Mouse (Mus musculus) lung, embryonic 14.5 days (tissue): Measurements from ENCODE around the gene Cytl1. TPM values are rescaled to one million over a fixed set of nuclear protein-coding genes. Genes with fewer than 3 reads are reported as not detected.

Experiments
- ATAC-seq: fragments of 200-750 bp; cut with Nextera tagmentation; 2 replicates; pipeline ENCODE4 v1.8.0; 2017; ENCODE audit warnings: mild to moderate bottlenecking, moderate TSS enrichment, moderate library complexity; ENCODE audit not compliant: insufficient read depth
- DNase-seq: peaks from one replicate; pipeline ENCODE4 v3.0.0-alpha.2; 2015
- H3K27ac ChIP-seq: fragments of 300-500 bp; sonication (generic); 2 replicates; pipeline ENCODE4 v1.5.1; 2014; ENCODE audit warnings: low read depth, mild to moderate bottlenecking, moderate library complexity
- H3K27me3 ChIP-seq: fragments of 300-500 bp; sonication (generic); 2 replicates; pipeline ENCODE4 v1.6.1; 2014; ENCODE audit warnings: low read length, control low read depth; ENCODE audit not compliant: insufficient read depth
- H3K36me3 ChIP-seq: fragments of 300-500 bp; sonication (generic); 2 replicates; pipeline ENCODE4 v1.6.1; 2014; ENCODE audit warnings: control low read depth; ENCODE audit not compliant: insufficient read depth
- H3K4me1 ChIP-seq: fragments of 300-500 bp; sonication (generic); 2 replicates; pipeline ENCODE4 v1.6.1; 2014; ENCODE audit warnings: antibody characterized with exemption, control low read depth; ENCODE audit not compliant: insufficient read depth
- H3K4me2 ChIP-seq: fragments of 300-500 bp; sonication (generic); 2 replicates; pipeline ENCODE4 v1.6.1; 2014; ENCODE audit warnings: mild to moderate bottlenecking
- H3K4me3 ChIP-seq: fragments of 300-500 bp; sonication (generic); 2 replicates; pipeline ENCODE4 v1.5.1; 2014; ENCODE audit warnings: low read depth, low read length
- H3K9ac ChIP-seq: fragments of 300-500 bp; sonication (generic); 2 replicates; pipeline ENCODE4 v1.6.1; 2014
- H3K9me3 ChIP-seq: fragments of 300-500 bp; sonication (generic); 2 replicates; pipeline ENCODE4 v1.6.1; 2016; ENCODE audit warnings: low read depth, low read length, control low read depth
- CTCF ChIP-seq: IDR thresholded peaks from 2 replicates; pipeline ENCODE4 v1.5.1; 2016; ENCODE audit warnings: antibody characterized with exemption, low read depth
- whole genome bisulfite sequencing: fragments of 180-500 bp; shearing (Covaris S2); extraction: QIAGEN DNeasy Blood & Tissue Kit; methylation state at CpG from one replicate; pipeline ENCODE4 v1.1.7; 2014; 5-methylcytosine and 5-hydroxymethylcytosine counted together
- polyA plus RNA-seq: library from polyadenylated mRNA; unstranded; fragments of >200 nt; fragmentation: Nextera tagmentation; extraction: Ambion mirVana; gene quantifications from 2 replicates; pipeline ENCODE4 v1.2.1, GENCODE M21; 2014

Cytl1 gene
- 29.2 and 31.5 TPM in 2 replicates for polyA plus RNA-seq

DNA sequence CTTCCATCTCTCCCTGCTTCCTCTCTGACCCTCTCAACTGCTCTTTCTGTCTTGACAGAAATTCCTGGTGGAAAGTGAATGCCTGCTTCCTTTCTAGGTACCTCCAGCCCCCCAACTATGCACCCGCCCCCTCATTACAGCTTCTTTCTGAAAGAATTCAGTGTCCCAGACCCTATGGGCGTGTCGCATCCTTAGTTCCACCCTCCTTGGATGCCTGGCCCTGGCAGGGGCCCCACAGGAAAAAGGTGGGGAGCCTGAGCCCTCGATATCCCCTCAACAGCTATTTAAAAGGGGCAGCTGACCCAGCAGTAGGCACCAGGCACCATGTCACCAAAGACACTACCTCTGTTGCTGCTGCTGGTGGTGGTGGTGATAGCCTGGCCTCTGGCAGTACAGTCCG is at the start of gene Cytl1:
Gene Cytl1, plus strand, starts transcription at position 296 of the 400 bp plus-strand sequence.
- Histone ChIP-seq H3K36me3 (no peaks in the 10 kb centered on the region), H3K27me3 (no peaks in the 10 kb centered on the region), H3K27ac (no peak within 1 kb of the TSS), H3K9me3 (no peaks in the 10 kb centered on the region), H3K4me3 (no peak within 1 kb of the TSS), H3K4me1 (no peaks in the 10 kb centered on the region), H3K9ac (no peak within 1 kb of the TSS), H3K4me2 (0 out of 2 replicates have a peak within 1 kb of the TSS, but pooled peaks have one; percentile 18)
- 28% methylated on average over 5 of the region's 5 CpGs for WGBS
- no peak for TF ChIP-seq CTCF
- DNase-seq (peak; percentile 21), ATAC-seq (no peak)

DNA sequence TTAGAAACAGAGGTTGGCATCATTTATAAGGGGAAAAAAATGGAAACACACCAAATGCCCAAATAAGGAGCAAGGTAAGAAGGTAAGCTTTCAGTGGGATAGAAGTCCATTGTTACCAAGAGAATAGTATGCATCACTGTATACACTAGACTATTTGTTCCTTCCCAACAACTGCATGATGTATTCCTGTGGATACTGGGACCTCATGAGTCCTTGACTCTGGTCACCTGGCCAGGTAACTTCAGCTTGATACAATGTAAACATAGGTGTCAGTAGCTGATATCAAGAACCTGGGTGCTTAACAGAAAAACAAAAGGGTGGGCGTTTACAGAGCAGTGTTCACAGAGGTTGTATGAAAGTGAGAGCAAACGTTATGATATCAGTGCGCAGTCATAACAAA is 42.6 kb upstream of the Cytl1 start:
- Histone ChIP-seq H3K4me3 (no peak overlapping the region), H3K27ac (no peak overlapping the region), H3K27me3 (no peaks in the 10 kb centered on the region), H3K9me3 (no peaks in the 10 kb centered on the region), H3K36me3 (no peaks in the 10 kb centered on the region), H3K4me1 (no peaks in the 10 kb centered on the region), H3K4me2 (no peak overlapping the region), H3K9ac (no peak overlapping the region)
- no peak for TF ChIP-seq CTCF
- ATAC-seq (no peak), DNase-seq (no peak)
- WGBS: 63% methylated on average over 3 of the region's 3 CpGs

DNA sequence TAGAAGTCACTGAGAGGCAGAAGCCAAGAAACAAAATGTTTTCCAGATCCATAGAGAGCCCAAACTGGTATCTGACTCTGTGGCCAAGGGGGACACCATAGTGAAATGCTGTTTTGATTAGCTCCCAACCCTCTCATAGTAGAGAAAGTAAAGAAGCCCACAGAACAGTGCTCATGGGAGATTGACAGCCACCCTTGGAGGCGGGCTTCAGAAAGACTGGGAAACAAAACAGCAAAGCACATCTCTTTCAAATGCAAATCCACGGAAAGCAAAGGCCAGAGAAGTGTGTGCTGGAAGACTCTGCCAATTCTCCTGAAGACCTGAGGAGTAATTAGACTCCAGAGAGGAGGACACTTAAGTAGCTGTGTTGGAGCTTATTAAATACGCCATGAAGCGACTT is 39.5 kb upstream of the Cytl1 start:
- Histone ChIP-seq H3K9ac (no peak overlapping the region), H3K4me2 (no peak overlapping the region), H3K27me3 (no peaks in the 10 kb centered on the region), H3K36me3 (no peaks in the 10 kb centered on the region), H3K9me3 (no peaks in the 10 kb centered on the region), H3K4me1 (no peaks in the 10 kb centered on the region), H3K4me3 (no peak overlapping the region), H3K27ac (no peak overlapping the region)
- DNase-seq (no peak), ATAC-seq (no peak)
- no peak for TF ChIP-seq CTCF
- WGBS: 50% methylated on average over 4 of the region's 4 CpGs

DNA sequence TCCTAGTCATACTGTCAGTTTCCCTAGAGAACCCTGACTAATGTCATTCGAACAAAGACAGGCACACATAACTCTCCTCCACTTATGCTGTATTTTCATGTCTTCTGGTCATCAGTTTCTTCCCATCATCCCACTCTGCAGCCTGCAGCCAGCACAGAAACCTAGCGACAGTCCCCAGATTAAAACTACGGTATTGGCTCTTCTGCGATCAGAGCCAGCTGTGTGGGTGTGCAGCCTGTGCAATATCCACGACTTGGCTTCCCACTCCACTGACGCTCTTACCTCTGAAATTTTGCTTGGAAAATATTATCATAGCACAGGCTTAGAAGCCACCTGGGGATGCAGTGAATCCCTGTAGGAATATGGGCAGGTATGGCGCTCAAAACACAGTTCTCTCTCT is 38.0 kb upstream of the Cytl1 start:
- no peaks in the 10 kb centered on the region for H3K4me1 ChIP-seq
- H3K9me3 ChIP-seq: no peaks in the 10 kb centered on the region
- no peak for TF ChIP-seq CTCF
- no peaks in the 10 kb centered on the region for H3K27me3 ChIP-seq
- no peak overlapping the region for H3K9ac ChIP-seq
- H3K4me3 ChIP-seq: no peak overlapping the region
- 80% methylated on average over 7 of the region's 7 CpGs for WGBS
- H3K4me2 ChIP-seq: no peak overlapping the region
- no peak overlapping the region for H3K27ac ChIP-seq
- H3K36me3 ChIP-seq: no peaks in the 10 kb centered on the region
- ATAC-seq (no peak), DNase-seq (no peak)

DNA sequence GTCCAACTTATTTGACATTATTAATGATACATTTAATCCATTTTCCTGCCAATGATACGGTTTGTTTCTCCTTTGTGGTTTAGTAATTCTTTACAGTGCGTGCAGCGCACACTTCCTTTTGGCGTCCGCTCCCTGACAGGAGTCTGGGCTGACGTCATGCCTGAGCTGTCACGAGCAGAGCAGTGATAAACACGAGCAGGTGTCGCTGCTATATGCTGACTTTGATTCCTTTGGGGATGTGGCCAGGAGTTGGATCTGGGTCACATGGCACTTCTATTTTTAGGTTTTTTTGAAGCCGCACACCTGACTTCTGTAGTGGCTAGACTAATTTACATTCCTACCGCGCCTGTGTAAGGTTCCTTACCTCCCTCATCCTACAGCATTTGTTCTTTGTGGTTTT is 35.6 kb upstream of the Cytl1 start:
- Histone ChIP-seq H3K9me3 (no peaks in the 10 kb centered on the region), H3K36me3 (no peaks in the 10 kb centered on the region), H3K9ac (no peak overlapping the region), H3K4me2 (no peak overlapping the region), H3K4me3 (no peak overlapping the region), H3K27me3 (no peaks in the 10 kb centered on the region), H3K27ac (no peak overlapping the region), H3K4me1 (no peaks in the 10 kb centered on the region)
- 56% methylated on average over 12 of the region's 12 CpGs for WGBS
- no peak for TF ChIP-seq CTCF
- ATAC-seq (no peak), DNase-seq (no peak)

DNA sequence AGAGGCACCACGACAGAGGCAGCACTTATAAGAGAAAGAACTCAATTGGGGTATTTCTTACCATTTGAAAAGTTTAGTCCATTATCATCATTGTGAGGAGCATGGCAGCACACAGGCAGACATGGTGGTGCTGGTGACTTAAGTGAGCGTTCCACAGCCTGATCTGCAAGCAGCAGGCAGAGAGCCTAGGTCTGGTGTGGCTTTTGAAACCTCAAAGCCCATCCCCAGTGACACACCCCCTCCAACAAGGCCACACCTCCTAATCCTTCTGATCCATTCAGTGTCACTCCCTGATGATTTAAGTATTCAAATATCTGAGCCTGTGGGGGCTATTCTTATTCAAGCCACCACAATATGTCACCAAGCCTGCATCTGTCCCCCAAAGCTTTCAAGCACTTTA is 30.4 kb upstream of the Cytl1 start:
- no peaks in the 10 kb centered on the region for H3K27me3 ChIP-seq
- no peak overlapping the region for H3K9ac ChIP-seq
- H3K36me3 ChIP-seq: no peaks in the 10 kb centered on the region
- ATAC-seq (no peak), DNase-seq (no peak)
- no peak for TF ChIP-seq CTCF
- H3K4me2 ChIP-seq: no peak overlapping the region
- no peaks in the 10 kb centered on the region for H3K4me1 ChIP-seq
- H3K27ac ChIP-seq: no peak overlapping the region
- WGBS: 92% methylated on average over 2 of the region's 2 CpGs
- no peaks in the 10 kb centered on the region for H3K9me3 ChIP-seq
- no peak overlapping the region for H3K4me3 ChIP-seq

DNA sequence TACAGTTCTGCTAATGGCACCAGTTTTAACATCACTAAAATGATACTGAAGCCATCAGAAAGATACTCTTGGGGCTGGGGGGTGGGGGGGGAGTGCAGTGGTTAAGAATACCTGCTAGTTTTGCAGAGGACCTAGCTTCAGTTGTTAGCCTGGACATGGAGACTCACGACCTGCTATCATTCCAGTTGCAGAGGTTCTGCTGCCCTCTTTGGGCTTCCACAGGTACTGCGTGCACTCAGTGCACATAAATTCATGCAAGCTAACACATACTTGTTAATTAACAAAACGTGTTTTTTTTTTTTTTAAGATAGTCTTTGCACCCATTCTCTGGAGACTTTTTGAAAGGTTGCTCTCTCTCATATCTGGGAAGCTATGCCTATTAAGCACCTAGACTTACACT is 27.2 kb upstream of the Cytl1 start:
- no peak overlapping the region for H3K4me3 ChIP-seq
- no peaks in the 10 kb centered on the region for H3K36me3 ChIP-seq
- H3K9me3 ChIP-seq: no peaks in the 10 kb centered on the region
- H3K27ac ChIP-seq: no peak overlapping the region
- ATAC-seq: no peak
- H3K27me3 ChIP-seq: no peaks in the 10 kb centered on the region
- DNase-seq: no peak
- TF ChIP-seq CTCF: peak; percentile 42; the same call in 1 of the 2 replicates
- H3K9ac ChIP-seq: no peak overlapping the region
- H3K4me2 ChIP-seq: no peak overlapping the region
- H3K4me1 ChIP-seq: no peaks in the 10 kb centered on the region
- 62% methylated on average over 3 of the region's 3 CpGs for WGBS
